Mouse (Mus musculus) frontal cortex, postnatal 25 days (tissue): ENCODE results near the gene Tgfb3.

Experiments used
- DNase-seq, 2 experiments: peaks; one replicate each; pipeline ENCODE4 v3.0.0; 2022; ENCODE audit warnings: low spot score in 2 of 2

The Tgfb3 gene

GRCm38 (mm10) chr12:86078553-86079201, at the start of gene Tgfb3:
Gene Tgfb3 (minus strand): TSS chr12:86079041.
- DNase-seq = no peak

GRCm38 (mm10) chr12:86128122-86128521, 49.3 kb upstream of the Tgfb3 start:
- no peak for DNase-seq

GRCm38 (mm10) chr12:86124016-86124415, 45.2 kb upstream of the Tgfb3 start:
- no peak for DNase-seq

GRCm38 (mm10) chr12:86116295-86116835, 37.5 kb upstream of the Tgfb3 start:
- no peak for DNase-seq

GRCm38 (mm10) chr12:86110637-86111036, 31.8 kb upstream of the Tgfb3 start:
- no peak for DNase-seq

GRCm38 (mm10) chr12:86109531-86109930, 30.7 kb upstream of the Tgfb3 start:
- DNase-seq = no peak

GRCm38 (mm10) chr12:86107645-86108044, 28.8 kb upstream of the Tgfb3 start:
- no peak for DNase-seq

GRCm38 (mm10) chr12:86106086-86106485, 27.2 kb upstream of the Tgfb3 start:
- DNase-seq = no peak

- no peak for DNase-seq
Observed at GRCm38 (mm10) chr12:86105546-86105945, 26.7 kb upstream of the Tgfb3 start.

GRCm38 (mm10) chr12:86104297-86104696, 25.5 kb upstream of the Tgfb3 start:
- DNase-seq = no peak

GRCm38 (mm10) chr12:86103852-86104251, 25.0 kb upstream of the Tgfb3 start:
- no peak for DNase-seq

- DNase-seq = no peak
Observed at GRCm38 (mm10) chr12:86103391-86103790, 24.6 kb upstream of the Tgfb3 start.

GRCm38 (mm10) chr12:86102686-86103085, 23.8 kb upstream of the Tgfb3 start:
- DNase-seq = no peak

- DNase-seq = no peak
Observed at GRCm38 (mm10) chr12:86100711-86101110, 21.9 kb upstream of the Tgfb3 start.

- no peak for DNase-seq
Observed at GRCm38 (mm10) chr12:86097781-86098180, 18.9 kb upstream of the Tgfb3 start.

- no peak for DNase-seq
Observed at GRCm38 (mm10) chr12:86095806-86096205, 17.0 kb upstream of the Tgfb3 start.

- DNase-seq = no peak
Observed at GRCm38 (mm10) chr12:86094075-86094474, 15.2 kb upstream of the Tgfb3 start.

GRCm38 (mm10) chr12:86091601-86092132, 12.8 kb upstream of the Tgfb3 start:
- no peak for DNase-seq

- DNase-seq = no peak
Observed at GRCm38 (mm10) chr12:86090764-86091163, 11.9 kb upstream of the Tgfb3 start.

- DNase-seq = no peak
Observed at GRCm38 (mm10) chr12:86088042-86088441, 9.2 kb upstream of the Tgfb3 start.

GRCm38 (mm10) chr12:86086550-86086949, 7.7 kb upstream of the Tgfb3 start:
- no peak for DNase-seq

GRCm38 (mm10) chr12:86085873-86086272, 7.0 kb upstream of the Tgfb3 start:
- DNase-seq = no peak

GRCm38 (mm10) chr12:86082481-86083012, 3.7 kb upstream of the Tgfb3 start, which contains the start of gene Ift43:
Gene Ift43 (plus strand): TSS chr12:86082541.
- peak; percentile 64 to 74 for DNase-seq
